Mouse (Mus musculus) forebrain, postnatal 0 days (tissue): ENCODE data around the gene Card19. TPM values are rescaled to one million over a fixed set of nuclear protein-coding genes. Genes with fewer than 3 reads are reported as not detected.

ENCODE experiments used
- ATAC-seq: fragments of 200-750 bp; cut with Nextera tagmentation; 2 replicates; pipeline ENCODE4 v1.8.0; 2017; ENCODE audit warnings: mild to moderate bottlenecking, moderate library complexity
- DNase-seq: peaks from one replicate; pipeline ENCODE4 v3.0.0-alpha.2; 2015
- H3K27ac ChIP-seq: fragments of 300-500 bp; sonication (generic); 2 replicates; pipeline ENCODE4 v1.5.1; 2014; ENCODE audit warnings: low read depth, mild to moderate bottlenecking, antibody characterized with exemption, low read length, moderate library complexity, mixed read lengths
- H3K27me3 ChIP-seq: fragments of 300-500 bp; sonication (generic); 2 replicates; pipeline ENCODE4 v1.6.1; 2014; ENCODE audit warnings: mild to moderate bottlenecking, low read length, mixed read lengths; ENCODE audit not compliant: insufficient read depth
- H3K36me3 ChIP-seq: fragments of 300-500 bp; sonication (generic); 2 replicates; pipeline ENCODE4 v1.6.1; 2014; ENCODE audit warnings: mild to moderate bottlenecking, moderate library complexity; ENCODE audit not compliant: insufficient read depth
- H3K4me1 ChIP-seq: fragments of 300-500 bp; sonication (generic); 2 replicates; pipeline ENCODE4 v1.6.1; 2014; ENCODE audit warnings: antibody characterized with exemption; ENCODE audit not compliant: insufficient read depth
- H3K4me2 ChIP-seq: fragments of 300-500 bp; sonication (generic); 2 replicates; pipeline ENCODE4 v1.6.1; 2014; ENCODE audit warnings: low read depth, mild to moderate bottlenecking, moderate library complexity
- H3K4me3 ChIP-seq: fragments of 300-500 bp; sonication (generic); 2 replicates; pipeline ENCODE4 v1.5.1; 2014; ENCODE audit warnings: low read depth, low read length, mixed read lengths
- H3K9ac ChIP-seq: fragments of 300-500 bp; sonication (generic); 2 replicates; pipeline ENCODE4 v1.6.1; 2014; ENCODE audit warnings: mild to moderate bottlenecking
- H3K9me3 ChIP-seq: fragments of 300-500 bp; sonication (generic); 2 replicates; pipeline ENCODE4 v1.6.1; 2016; ENCODE audit warnings: low read length
- CTCF ChIP-seq: sonication (generic); IDR thresholded peaks from 2 replicates; pipeline ENCODE4 v1.5.1; 2016; ENCODE audit warnings: antibody characterized with exemption, control low read depth, low read depth
- WGBS: fragments of 180-500 bp; shearing (Covaris S2); extraction: QIAGEN DNeasy Blood & Tissue Kit; methylation state at CpG from one replicate; pipeline ENCODE4 v1.1.7; 2014; 5-methylcytosine and 5-hydroxymethylcytosine counted together
- polyA plus RNA-seq: library from polyadenylated mRNA; unstranded; fragments of >200 nt; fragmentation: Nextera tagmentation; extraction: Ambion mirVana; gene quantifications from 2 replicates; pipeline ENCODE4 v1.2.1, GENCODE M21; 2015
- total RNA-seq: library from RNA; depleted of rRNA; stranded (reverse); fragments of >200 nt; gene quantifications from 2 replicates; pipeline ENCODE4 v1.2.3, GENCODE M21; 2014

The Card19 gene
- total and polyA plus RNA-seq, 2 experiments from 2014 or later: 14.9 to 32.0 TPM

GRCm38 (mm10) chr13:49206341-49206740 lies 9.5 kb downstream of the Card19 start:
- Histone ChIP-seq H3K4me3 (no peak overlapping the region), H3K4me1 (no peaks in the 10 kb centered on the region), H3K9ac (no peak overlapping the region), H3K27ac (no peak overlapping the region), H3K27me3 (no peaks in the 10 kb centered on the region), H3K9me3 (no peaks in the 10 kb centered on the region), H3K36me3 (no peaks in the 10 kb centered on the region), H3K4me2 (no peak overlapping the region)
- no peak for TF ChIP-seq CTCF
- no peak for ATAC-seq
- WGBS: 91% methylated on average over 2 of the region's 2 CpGs
- DNase-seq: no peak

DNA sequence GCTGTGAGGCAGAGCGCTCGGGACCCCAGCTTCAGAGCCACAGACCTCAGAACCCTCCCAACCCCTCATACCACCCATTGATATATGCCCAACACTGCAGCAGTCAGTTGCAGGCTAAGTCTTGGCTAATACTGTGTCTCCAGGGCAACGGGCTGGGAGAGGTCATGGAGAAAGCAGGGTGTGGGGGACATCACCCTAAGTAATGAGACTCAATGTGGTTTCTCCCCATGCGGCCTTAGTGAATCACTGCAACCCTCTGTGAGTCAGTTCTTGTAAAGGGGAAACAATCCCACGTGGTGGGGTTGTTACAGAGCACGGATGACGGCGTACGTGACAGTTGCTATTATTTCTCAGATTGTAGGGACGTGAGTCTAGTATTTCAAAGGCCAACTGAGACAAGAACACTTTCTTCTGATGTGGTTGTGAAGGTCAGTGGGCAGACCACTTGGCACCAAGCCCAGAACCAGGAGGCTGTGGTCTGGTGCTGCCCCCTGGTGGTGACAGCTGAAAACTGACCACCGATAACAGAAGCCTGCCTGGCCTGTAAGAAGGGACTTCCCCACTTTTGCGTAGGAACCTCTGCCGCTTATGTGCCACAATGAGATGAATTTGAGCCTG lies 10.3 kb downstream of the Card19 start:
- Histone ChIP-seq H3K27ac (no peak overlapping the region), H3K9ac (no peak overlapping the region), H3K36me3 (no peaks in the 10 kb centered on the region), H3K27me3 (no peaks in the 10 kb centered on the region), H3K4me1 (no peaks in the 10 kb centered on the region), H3K4me2 (no peak overlapping the region), H3K4me3 (no peak overlapping the region), H3K9me3 (no peaks in the 10 kb centered on the region)
- TF ChIP-seq CTCF: peak; percentile 89
- DNase-seq: peak; percentile 80
- peak; percentile 74 for ATAC-seq
- 19% methylated on average over 13 of the region's 13 CpGs for WGBS

DNA sequence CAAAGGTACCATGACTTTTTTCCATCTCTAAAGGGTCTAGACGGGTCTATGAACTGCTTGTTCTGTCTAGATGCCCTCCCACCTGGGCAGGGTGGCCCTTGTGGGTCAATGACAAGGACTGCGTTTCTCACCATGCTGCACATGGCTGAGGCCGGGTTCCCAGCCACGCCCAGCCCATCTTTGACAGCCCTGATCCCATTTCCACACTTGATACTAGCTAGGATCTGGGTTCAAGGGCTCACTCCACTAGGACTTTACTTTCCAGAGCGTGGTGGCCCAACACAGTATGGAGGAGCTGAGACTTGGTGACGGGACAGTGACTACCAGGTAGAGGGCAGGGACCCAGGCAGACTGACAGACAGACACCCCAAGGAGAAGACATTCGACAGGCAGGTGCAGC lies 13.3 kb downstream of the Card19 start:
- WGBS: 93% methylated on average over 7 of the region's 7 CpGs
- no peak for TF ChIP-seq CTCF
- Histone ChIP-seq H3K27me3 (no peaks in the 10 kb centered on the region), H3K4me1 (no peaks in the 10 kb centered on the region), H3K9me3 (no peaks in the 10 kb centered on the region), H3K4me2 (no peak overlapping the region), H3K4me3 (no peak overlapping the region), H3K9ac (no peak overlapping the region), H3K27ac (no peak overlapping the region), H3K36me3 (no peaks in the 10 kb centered on the region)
- DNase-seq (no peak), ATAC-seq (no peak)

DNA sequence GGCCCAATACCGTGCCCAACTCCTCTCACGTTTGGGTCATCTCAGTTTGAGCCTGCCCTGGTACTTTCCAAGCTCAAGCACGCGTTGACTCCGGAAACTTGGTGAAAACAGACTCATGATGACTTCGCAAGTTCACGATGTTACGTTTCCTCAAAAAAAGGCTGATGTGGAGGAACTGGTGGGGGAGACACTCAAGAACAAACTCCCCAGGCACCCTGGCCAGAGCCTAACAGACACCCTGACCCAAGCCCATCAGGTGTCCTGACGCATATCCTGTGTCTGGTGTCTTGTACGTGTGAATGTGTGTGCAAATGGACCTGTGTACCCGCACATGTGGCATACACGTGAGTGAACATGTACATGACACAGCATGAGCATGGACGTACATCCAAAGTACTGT lies 15.1 kb downstream of the Card19 start:
- no peak for DNase-seq
- WGBS: 90% methylated on average over 13 of the region's 13 CpGs
- Histone ChIP-seq H3K9ac (no peak overlapping the region), H3K4me3 (no peak overlapping the region), H3K9me3 (no peaks in the 10 kb centered on the region), H3K4me1 (no peaks in the 10 kb centered on the region), H3K4me2 (no peak overlapping the region), H3K27me3 (no peaks in the 10 kb centered on the region), H3K27ac (no peak overlapping the region), H3K36me3 (0 out of 2 replicates have a peak, but pooled peaks cover 5% of the 10 kb centered on the region)
- ATAC-seq: no peak
- TF ChIP-seq CTCF: no peak

GRCm38 (mm10) chr13:49199891-49200290 lies 15.9 kb downstream of the Card19 start:
- Histone ChIP-seq H3K27ac (no peak overlapping the region), H3K9me3 (no peaks in the 10 kb centered on the region), H3K4me2 (no peak overlapping the region), H3K36me3 (0 out of 2 replicates have a peak, but pooled peaks cover 6% of the 10 kb centered on the region), H3K4me3 (no peak overlapping the region), H3K27me3 (no peaks in the 10 kb centered on the region), H3K9ac (no peak overlapping the region), H3K4me1 (no peaks in the 10 kb centered on the region)
- no peak for ATAC-seq
- 93% methylated on average over 7 of the region's 7 CpGs for WGBS
- DNase-seq: no peak
- no peak for TF ChIP-seq CTCF

- DNase-seq (no peak), ATAC-seq (no peak)
- Histone ChIP-seq H3K9ac (no peak overlapping the region), H3K36me3 (0 out of 2 replicates have a peak, but pooled peaks cover 6% of the 10 kb centered on the region), H3K4me3 (no peak overlapping the region), H3K9me3 (no peaks in the 10 kb centered on the region), H3K4me2 (no peak overlapping the region), H3K27ac (no peak overlapping the region), H3K27me3 (no peaks in the 10 kb centered on the region), H3K4me1 (no peaks in the 10 kb centered on the region)
- no peak for TF ChIP-seq CTCF
- WGBS: 93% methylated on average over 9 of the region's 9 CpGs
These were observed 17.1 kb downstream of the Card19 start for GRCm38 (mm10) chr13:49198734-49199133.

- Histone ChIP-seq H3K9ac (no peak overlapping the region), H3K36me3 (0 out of 2 replicates have a peak, but pooled peaks cover 6% of the 10 kb centered on the region), H3K4me3 (no peak overlapping the region), H3K27me3 (no peaks in the 10 kb centered on the region), H3K4me2 (no peak overlapping the region), H3K4me1 (no peaks in the 10 kb centered on the region), H3K27ac (no peak overlapping the region), H3K9me3 (no peaks in the 10 kb centered on the region)
- ATAC-seq (no peak), DNase-seq (no peak)
- no peak for TF ChIP-seq CTCF
- 57% methylated on average over 6 of the region's 6 CpGs for WGBS
These were observed 19.1 kb downstream of the Card19 start for GRCm38 (mm10) chr13:49196766-49197165.
